Mouse (Mus musculus) MEL (cell line): Measurements from ENCODE around the gene Mzt1. TPM values are rescaled to one million over a fixed set of nuclear protein-coding genes. Genes with fewer than 3 reads are reported as not detected.

ENCODE experiments used
- DNase-seq: peaks from one replicate; pipeline ENCODE4 v3.0.0; 2011; ENCODE audit warnings: low read depth, low spot score
- H3K27ac ChIP-seq: 2 replicates; pipeline ENCODE4 v1.5.1; 2012; ENCODE audit warnings: low read depth, mild to moderate bottlenecking, control low read depth, low read length, moderate library complexity; ENCODE audit not compliant: control insufficient read depth
- H3K27me3 ChIP-seq, 2 experiments: fragments of 150-350 bp in 1 of 2; sonication (generic) in 1 of 2; 2 replicates each; pipeline ENCODE4 v1.6.1; 2012; ENCODE audit warnings: low read length in 2 of 2, mild to moderate bottlenecking in 2 of 2, improper control_type of control experiment in 1 of 2, moderate library complexity in 1 of 2; ENCODE audit not compliant: insufficient read depth in 2 of 2, control insufficient read depth in 1 of 2
- H3K36me3 ChIP-seq, 2 experiments: 2 replicates each; pipeline ENCODE4 v1.6.1; 2012 to 2014; ENCODE audit warnings: low read length in 2 of 2, improper control_type of control experiment in 1 of 2, inconsistent platforms in 1 of 2, mild to moderate bottlenecking in 1 of 2; ENCODE audit not compliant: insufficient read depth in 2 of 2, control insufficient read depth in 1 of 2
- H3K4me1 ChIP-seq, 2 experiments: fragments of 150-350 bp in 1 of 2; sonication (generic) in 1 of 2; 2 replicates each; pipeline ENCODE4 v1.6.1; 2012; ENCODE audit warnings: low read length in 2 of 2, improper control_type of control experiment in 1 of 2, mild to moderate bottlenecking in 1 of 2; ENCODE audit not compliant: insufficient read depth in 2 of 2, control insufficient read depth in 1 of 2
- H3K4me3 ChIP-seq, 2 experiments: fragments of 150-350 bp in 1 of 2; sonication (generic) in 1 of 2; 2 replicates each; pipeline ENCODE4 v1.5.1; 2012; ENCODE audit warnings: low read depth in 2 of 2, low read length in 2 of 2, mild to moderate bottlenecking in 2 of 2, moderate library complexity in 2 of 2, control low read depth in 1 of 2, improper control_type of control experiment in 1 of 2; ENCODE audit not compliant: control insufficient read depth in 1 of 2, insufficient read depth in 1 of 2
- H3K79me2 ChIP-seq: 2 replicates; pipeline ENCODE4 v1.6.1; 2012; ENCODE audit warnings: mild to moderate bottlenecking, low read length, moderate library complexity; ENCODE audit not compliant: control insufficient read depth, poor library complexity, insufficient read depth
- H3K9ac ChIP-seq: 2 replicates; pipeline ENCODE4 v1.6.1; 2012; ENCODE audit warnings: low read depth, mild to moderate bottlenecking, control low read depth, low read length, moderate library complexity; ENCODE audit not compliant: control insufficient read depth, poor library complexity, severe bottlenecking
- H3K9me3 ChIP-seq: fragments of 150-350 bp; sonication (generic); replicated peaks from 2 replicates; pipeline ENCODE4 v1.6.1; 2012; ENCODE audit warnings: mild to moderate bottlenecking, low read length, improper control_type of control experiment, moderate library complexity; ENCODE audit not compliant: insufficient read depth
- CHD1 ChIP-seq: IDR thresholded peaks from 2 replicates; pipeline ENCODE4 v1.6.1; 2012; ENCODE audit warnings: low read depth, mild to moderate bottlenecking, inconsistent platforms, low read length, improper control_type of control experiment
- CHD2 ChIP-seq: IDR thresholded peaks from 2 replicates; pipeline ENCODE4 v1.6.1; 2011; ENCODE audit warnings: low read length, improper control_type of control experiment
- CTCF ChIP-seq, 3 experiments: IDR thresholded peaks in 2 of 3; conservative IDR thresholded peaks in 1 of 3; 2 replicates each; pipeline ENCODE4 v1.5.1; 2011 to 2012; ENCODE audit warnings: low read length in 3 of 3, low read depth in 2 of 3, mild to moderate bottlenecking in 2 of 3, improper control_type of control experiment in 1 of 3, inconsistent platforms in 1 of 3, mixed read lengths in 1 of 3, moderate library complexity in 1 of 3; ENCODE audit not compliant: control insufficient read depth in 1 of 3, insufficient read depth in 1 of 3, poor library complexity in 1 of 3, severe bottlenecking in 1 of 3
- EP300 ChIP-seq, 2 experiments: IDR thresholded peaks; 2 replicates each; pipeline ENCODE4 v1.6.1; 2011; ENCODE audit warnings: improper control_type of control experiment in 2 of 2, low read length in 2 of 2, low read depth in 1 of 2, mild to moderate bottlenecking in 1 of 2
- ETS1 ChIP-seq: IDR thresholded peaks from 2 replicates; pipeline ENCODE4 v1.6.1; 2012; ENCODE audit warnings: low read depth, mild to moderate bottlenecking, inconsistent platforms, low read length, improper control_type of control experiment, moderate library complexity
- JUND ChIP-seq: IDR thresholded peaks from 2 replicates; pipeline ENCODE4 v1.6.1; 2011; ENCODE audit warnings: low read depth, mild to moderate bottlenecking, improper control_type of control experiment, low read length
- KAT2A ChIP-seq: conservative IDR thresholded peaks from 2 replicates; pipeline ENCODE4 v1.6.1; 2012; ENCODE audit warnings: low read depth, low read length, improper control_type of control experiment, inconsistent platforms
- MAFK ChIP-seq: IDR thresholded peaks from 2 replicates; pipeline ENCODE4 v1.6.1; 2011; ENCODE audit warnings: low read depth, mild to moderate bottlenecking, low read length, improper control_type of control experiment, borderline replicate concordance
- MAX ChIP-seq: IDR thresholded peaks from 2 replicates; pipeline ENCODE4 v1.6.1; 2011; ENCODE audit warnings: low read length, improper control_type of control experiment
- MEF2A ChIP-seq: IDR thresholded peaks from 2 replicates; pipeline ENCODE4 v1.6.1; 2014; ENCODE audit warnings: low read depth, mild to moderate bottlenecking, inconsistent platforms, low read length, improper control_type of control experiment; ENCODE audit not compliant: poor library complexity, insufficient replicate concordance, severe bottlenecking; ENCODE audit errors: extremely low read depth
- MXI1 ChIP-seq: IDR thresholded peaks from 2 replicates; pipeline ENCODE4 v1.6.1; 2011; ENCODE audit warnings: mild to moderate bottlenecking, low read depth, low read length, improper control_type of control experiment
- MYB ChIP-seq: IDR thresholded peaks from 2 replicates; pipeline ENCODE4 v1.6.1; 2011; ENCODE audit warnings: mild to moderate bottlenecking, low read depth, low read length, improper control_type of control experiment
- MYC ChIP-seq: IDR thresholded peaks from 2 replicates; pipeline ENCODE4 v1.6.1; 2011; ENCODE audit warnings: low read depth, mild to moderate bottlenecking, low read length, improper control_type of control experiment, moderate library complexity
- POLR2A ChIP-seq, 2 experiments: IDR thresholded peaks; 2 replicates each; pipeline ENCODE4 v1.6.1; 2011 to 2012; ENCODE audit warnings: low read length in 2 of 2, mild to moderate bottlenecking in 2 of 2, control low read depth in 1 of 2, improper control_type of control experiment in 1 of 2, low read depth in 1 of 2, moderate library complexity in 1 of 2; ENCODE audit not compliant: control insufficient read depth in 1 of 2, insufficient read depth in 1 of 2, poor library complexity in 1 of 2
- RAD21 ChIP-seq: IDR thresholded peaks from 2 replicates; pipeline ENCODE4 v1.6.1; 2011; ENCODE audit warnings: mild to moderate bottlenecking, low read depth, low read length, improper control_type of control experiment
- SIN3A ChIP-seq: IDR thresholded peaks from 2 replicates; pipeline ENCODE4 v1.6.1; 2012; ENCODE audit warnings: low read length, improper control_type of control experiment, inconsistent platforms
- TCF12 ChIP-seq: IDR thresholded peaks from 2 replicates; pipeline ENCODE4 v1.6.1; 2014; ENCODE audit warnings: low read depth, mild to moderate bottlenecking, inconsistent platforms, low read length, improper control_type of control experiment, moderate library complexity
- UBTF ChIP-seq: IDR thresholded peaks from 2 replicates; pipeline ENCODE4 v1.6.1; 2012; ENCODE audit warnings: low read depth, mild to moderate bottlenecking, inconsistent platforms, low read length, improper control_type of control experiment, moderate library complexity, borderline replicate concordance; ENCODE audit not compliant: insufficient read depth
- USF1 ChIP-seq: IDR thresholded peaks from 2 replicates; pipeline ENCODE4 v1.6.1; 2014; ENCODE audit warnings: low read depth, mild to moderate bottlenecking, inconsistent platforms, low read length, improper control_type of control experiment, moderate library complexity
- ZC3H11A ChIP-seq: IDR thresholded peaks from 2 replicates; pipeline ENCODE4 v1.6.1; 2012; ENCODE audit warnings: low read depth, mild to moderate bottlenecking, inconsistent platforms, low read length, improper control_type of control experiment
- ZMIZ1 ChIP-seq: IDR thresholded peaks from 2 replicates; pipeline ENCODE4 v1.6.1; 2012; ENCODE audit warnings: low read depth, mild to moderate bottlenecking, inconsistent platforms, low read length, improper control_type of control experiment, moderate library complexity
- ZNF384 ChIP-seq: IDR thresholded peaks from 2 replicates; pipeline ENCODE4 v1.6.1; 2012; ENCODE audit warnings: low read depth, mild to moderate bottlenecking, inconsistent platforms, low read length, improper control_type of control experiment
- polyA plus RNA-seq, 2 experiments: library from polyadenylated mRNA; stranded (reverse) in 1 of 2; unstranded in 1 of 2; fragments of >175 nt in 1 of 2; fragments of >200 nt in 1 of 2; gene quantifications; 2 replicates each; pipeline versions ENCODE4 v1.2.1 to v1.2.4; 2012; ENCODE audit warnings: low replicate concordance in 2 of 2, low read depth in 1 of 2; ENCODE audit not compliant: insufficient read length in 2 of 2, insufficient read depth in 1 of 2, missing spikeins in 1 of 2
- total RNA-seq: library from RNA; depleted of rRNA; stranded (reverse); fragments of 300-350 nt; gene quantifications from 2 replicates; pipeline ENCODE4 v1.2.3, GENCODE M21; 2012; rRNA removed

Gene Mzt1
- total and polyA plus RNA-seq, 3 experiments = 17.5 to 42.3 TPM; not detected in 1

- Histone ChIP-seq H3K79me2 (no peaks in the 10 kb centered on the region), H3K36me3 (no peaks in the 10 kb centered on the region), H3K4me3 (no peak overlapping the region), H3K9me3 (no peaks in the 10 kb centered on the region), H3K9ac (no peak overlapping the region), H3K4me1 (no peaks in the 10 kb centered on the region), H3K27ac (no peak overlapping the region), H3K27me3 (no peaks in the 10 kb centered on the region)
- TF ChIP-seq MXI1 = no peak
- TF ChIP-seq UBTF = no peak
- TF ChIP-seq ZC3H11A = no peak
- no peak for TF ChIP-seq ZMIZ1
- TF ChIP-seq RAD21 = no peak
- TF ChIP-seq ETS1 = no peak
- no peak for TF ChIP-seq CHD1
- no peak for TF ChIP-seq USF1
- no peak for TF ChIP-seq TCF12
- TF ChIP-seq MAX = no peak
- DNase-seq = no peak
Measured at GRCm38 (mm10) chr14:98990636-98991035, 55.3 kb downstream of the Mzt1 start.

DNA sequence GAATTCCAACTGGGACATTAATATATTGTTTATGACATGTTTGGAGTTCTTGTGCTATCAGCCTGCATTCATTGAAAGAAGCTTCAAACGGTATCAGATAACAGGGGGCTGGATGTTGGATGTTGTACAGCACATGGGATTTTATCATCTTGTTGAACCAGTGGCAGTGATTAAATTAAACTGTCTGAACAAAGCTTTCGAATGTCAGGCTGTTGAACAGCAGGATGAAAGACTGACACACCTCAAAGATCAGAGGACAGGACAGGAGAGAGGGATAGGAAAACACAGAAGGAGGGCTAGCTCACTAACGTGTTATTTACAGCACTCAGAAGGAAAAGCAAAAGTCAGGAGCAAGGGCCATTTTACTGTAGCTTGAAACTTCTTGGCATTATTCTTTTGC is 56.1 kb downstream of the Mzt1 start:
- no peaks in the 10 kb centered on the region for H3K27me3 ChIP-seq
- H3K79me2 ChIP-seq = no peaks in the 10 kb centered on the region
- no peaks in the 10 kb centered on the region for H3K36me3 ChIP-seq
- no peak for DNase-seq
- no peak overlapping the region for H3K4me3 ChIP-seq
- H3K4me1 ChIP-seq = no peaks in the 10 kb centered on the region
- TF ChIP-seq POLR2A (IDR thresholded peaks at IDR 0.05; ENCODE audit: control insufficient read depth in 1 of 2, insufficient read depth in 1 of 2, low read depth in 1 of 2, low read length in 2 of 2, poor library complexity in 1 of 2) (no peak), MAFK (no peak), ZNF384 (no peak), MYB (no peak), SIN3A (no peak), ZC3H11A (no peak), EP300 (IDR thresholded peaks at IDR 0.05; ENCODE audit: low read depth in 1 of 2, low read length in 2 of 2) (no peak), ETS1 (no peak), MEF2A (no peak), MYC (no peak), CHD2 (no peak), RAD21 (no peak), CHD1 (no peak), CTCF (IDR thresholded peaks at IDR 0.05 in 2 of 3, conservative IDR thresholded peaks at IDR 0.05 in 1 of 3; ENCODE audit: control insufficient read depth in 1 of 3, insufficient read depth in 1 of 3, low read depth in 2 of 3, low read length in 3 of 3, poor library complexity in 1 of 3, severe bottlenecking in 1 of 3) (no peak), KAT2A (no peak), JUND (no peak)
- TF ChIP-seq, all 39 proteins: peak for 0
- Histone ChIP-seq H3K27ac (no peak overlapping the region), H3K9ac (no peak overlapping the region), H3K9me3 (no peaks in the 10 kb centered on the region)

Other genes starting within 250 kb of the Mzt1 start
- gene Rpl36a-ps1, start 51.8 kb downstream of the Mzt1 start, total RNA-seq = 77.1 and 157 TPM in 2 replicates
- gene Rpl36a-ps1, start 51.8 kb downstream of the Mzt1 start, polyA plus RNA-seq = 1 to 10 TPM in 1 of 2 experiments, not detected in 1; 7.4 TPM
- gene Bora, start 88 bp upstream of the Mzt1 start, total RNA-seq = 32.6 and 35.8 TPM in 2 replicates
- gene Bora, start 88 bp upstream of the Mzt1 start, polyA plus RNA-seq = 10 to 100 TPM; 44.9 to 71.2 TPM
- 11.0 and 11.3 TPM in 2 replicates for gene Pibf1, start 53.3 kb upstream of the Mzt1 start, total RNA-seq
- gene Pibf1, start 53.3 kb upstream of the Mzt1 start, polyA plus RNA-seq = 1 to 10 TPM in 1 of 2 experiments, not detected in 1; 8.4 TPM
- gene Dis3, start 53.6 kb upstream of the Mzt1 start, total RNA-seq = 42.2 and 43.5 TPM in 2 replicates
- 100 to 1,000 TPM in 1 of 2 experiments, 10 to 100 TPM in 1; 79.6 to 159 TPM for gene Dis3, start 53.6 kb upstream of the Mzt1 start, polyA plus RNA-seq